ENCODE assay signal across 15 mouse cellular contexts in the genomic region with DNA sequence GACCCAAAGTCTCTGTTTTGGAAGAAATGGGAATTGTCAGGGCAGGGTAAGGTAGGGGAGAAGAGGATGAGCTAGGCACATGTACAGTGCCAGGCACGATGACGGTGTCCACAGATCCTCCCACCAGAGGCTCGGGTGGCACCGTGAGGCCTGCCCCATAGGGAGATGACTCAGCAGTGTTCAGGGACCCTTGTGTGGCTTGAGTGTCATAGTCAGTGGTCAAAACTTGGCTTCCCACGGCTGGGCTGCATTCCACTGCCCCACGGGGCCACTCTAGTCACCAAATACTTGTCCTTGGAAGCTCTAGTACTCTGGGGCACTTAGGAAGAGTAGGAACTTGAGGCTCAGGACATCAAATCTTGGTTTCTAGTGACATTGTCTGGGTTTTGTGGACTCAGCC. TPM values are rescaled to one million over a fixed set of nuclear protein-coding genes. Genes with fewer than 3 reads are reported as not detected.
DNase-seq lines count a peak whose midpoint lies in the region; ATAC-seq lines count a peak whose summit lies in the region.
"Had no signal": no experiment of that assay in that cellular context is flagged by ENCODE, and none has a peak within 500 bp of the region (broad histone marks: within the 10 kb centered on the region; RNA-seq: fewer than 3 reads in every experiment).

No protein-coding gene starts in this region.

- DNase-seq in adrenal gland, postnatal 25 days: peak; percentile 34
- DNase-seq in adrenal gland, postnatal 4 days (ENCODE audit: low spot score in 2 of 2): no peak
- DNase-seq in adrenal gland, postnatal 36 days: peak; percentile 42 to 47
- no peak for DNase-seq in urinary bladder, postnatal 36 days (ENCODE audit: low spot score in 2 of 2)
- DNase-seq: cerebellum, adult 2 months; cerebellum, postnatal 10 days; forebrain, postnatal 0 days; gastrocnemius, postnatal 25 days had no signal

- peak overlapping the region; percentile 28 for H3K4me3 ChIP-seq in megakaryocyte, embryonic 14.5 days (replicated peaks)
- H3K4me3 ChIP-seq: embryonic facial prominence, embryonic 10.5 days; forebrain, embryonic 13.5 days; heart, embryonic 12.5 days; hindbrain, embryonic 10.5 days had no signal

- ATAC-seq in megakaryocyte, adult 5-6 weeks (ENCODE audit: poor library complexity, severe bottlenecking): no peak
- ATAC-seq: forebrain, embryonic 13.5 days; forebrain, postnatal 0 days; intestine, embryonic 16.5 days had no signal

- peaks cover 42% of the 10 kb centered on the region for H3K4me1 ChIP-seq in megakaryocyte, embryonic 14.5 days

- peaks cover 68% of the 10 kb centered on the region for H3K36me3 ChIP-seq in megakaryocyte, embryonic 14.5 days (replicated peaks; ENCODE audit: low read length)
- H3K36me3 ChIP-seq: hindbrain, embryonic 10.5 days had no signal

- no peaks in the 10 kb centered on the region for H3K27me3 ChIP-seq in megakaryocyte, embryonic 14.5 days (replicated peaks)
- H3K27me3 ChIP-seq: forebrain, embryonic 13.5 days had no signal

- no peaks in the 10 kb centered on the region for H3K9me3 ChIP-seq in megakaryocyte, embryonic 14.5 days
- H3K9me3 ChIP-seq: embryonic facial prominence, embryonic 10.5 days; forebrain, embryonic 13.5 days; heart, embryonic 12.5 days; hindbrain, embryonic 10.5 days had no signal

RNA-seq across cellular contexts. Expression of gene Pyroxd2, which starts 4.1 kb away (rescaled TPM):
- 40.1 and 47.5 TPM in 2 replicates for total RNA-seq in adrenal gland, postnatal 25 days (2021)
- 10 to 100 TPM; 54.2 to 55.8 TPM for total RNA-seq in adrenal gland, postnatal 4 days (2021)
- 0.80 and 2.4 TPM in 2 replicates for polyA plus RNA-seq in megakaryocyte, embryonic 14.5 days (2012; ENCODE audit: insufficient read depth, low replicate concordance)
- 0.98 and 1.5 TPM in 2 replicates for total RNA-seq in megakaryocyte, adult 5-6 weeks (2015)
- 0.40 and 2.0 TPM in 2 replicates for total RNA-seq in megakaryocyte, adult 5-6 weeks (2017)
- 10 to 100 TPM; 32.8 to 33.3 TPM for total RNA-seq in adrenal gland, postnatal 36 days (2021)

RNA-seq across cellular contexts. Expression of gene Hps1, which starts 23.1 kb away (rescaled TPM):
- total RNA-seq in adrenal gland, postnatal 25 days (2021): 25.2 and 30.3 TPM in 2 replicates
- 10 to 100 TPM; 27.4 to 28.0 TPM for total RNA-seq in adrenal gland, postnatal 4 days (2021)
- polyA plus RNA-seq in megakaryocyte, embryonic 14.5 days (2012; ENCODE audit: insufficient read depth, low replicate concordance): 95.9 and 170 TPM in 2 replicates
- total RNA-seq in megakaryocyte, adult 5-6 weeks (2015): 10.5 and 14.2 TPM in 2 replicates
- 14.3 and 23.3 TPM in 2 replicates for total RNA-seq in megakaryocyte, adult 5-6 weeks (2017)
- total RNA-seq in adrenal gland, postnatal 36 days (2021): 10 to 100 TPM; 22.0 to 28.3 TPM

Comparison
In these comparisons a context has a peak if more than half of its experiments do, and no peak if none do; other contexts are left out.
1. DNase-seq: peak in adrenal gland, postnatal 25 days (single experiment) and adrenal gland, postnatal 36 days (2 of 2); none in adrenal gland, postnatal 4 days (0 of 2) and urinary bladder, postnatal 36 days (0 of 2).
2. RNA of gene Pyroxd2, which starts 4.1 kb away (total RNA-seq): 54.2 to 55.8 TPM in adrenal gland, postnatal 4 days, 40.1 to 47.5 TPM in adrenal gland, postnatal 25 days and 32.8 to 33.3 TPM in adrenal gland, postnatal 36 days; 0.40 to 2.0 TPM in megakaryocyte, adult 5-6 weeks; every median in the first group is over 10 times any median in the second.